Mouse (Mus musculus): ENCODE measurements at regions not wholly inside any gene's neighbourhood (a gene's known extent, or its start where the extent isn't known, plus 50 kb on each side); places are given as distances from the start of the nearest gene placed in this dataset.

DNA sequence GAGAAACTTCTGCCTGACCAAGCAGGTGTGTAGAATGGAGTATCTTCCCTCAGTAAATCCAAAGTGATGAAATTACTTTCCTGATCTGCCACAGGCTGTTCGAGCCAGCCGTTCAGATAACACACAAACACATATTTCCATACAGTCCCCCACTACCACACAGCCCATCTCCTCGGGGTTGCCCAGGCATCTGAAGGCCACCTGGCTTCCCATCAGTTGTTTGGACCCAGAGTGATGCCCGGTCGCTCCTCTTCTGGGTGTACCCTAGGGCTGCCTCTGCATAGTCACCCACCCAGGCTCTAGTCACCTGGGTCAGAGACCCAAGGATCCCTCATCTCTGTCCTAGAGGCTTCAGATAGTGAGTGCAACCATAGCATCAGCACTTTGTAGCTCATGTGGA lies 107.9 kb downstream of the CK137956 start:
- no peak overlapping the region for H3K27ac ChIP-seq (ENCODE audit: control insufficient read depth, insufficient read depth, low read depth, low read length, poor library complexity)
- H3K4me1 ChIP-seq (ENCODE audit: control insufficient read depth, insufficient read depth, low read length): no peaks in the 10 kb centered on the region
- 86% methylated on average over 5 of the region's 5 CpGs for WGBS
- TF ChIP-seq POLR2A (IDR thresholded peaks at IDR 0.05; ENCODE audit: borderline replicate concordance, control insufficient read depth, low read depth, low read length) (no peak), CTCF (IDR thresholded peaks at IDR 0.05; ENCODE audit: control insufficient read depth, insufficient read depth, low read length) (no peak)
- no peak overlapping the region for H3K4me3 ChIP-seq (replicated peaks; ENCODE audit: control insufficient read depth, low read depth, low read length)

GRCm38 (mm10) chr4:127861319-127862117 lies 109.2 kb downstream of the CK137956 start:
- WGBS: 70% methylated on average over 16 of the region's 16 CpGs
- Histone ChIP-seq H3K27ac (ENCODE audit: control insufficient read depth, insufficient read depth, low read depth, low read length, poor library complexity) (no peak overlapping the region), H3K4me1 (ENCODE audit: control insufficient read depth, insufficient read depth, low read length) (no peaks in the 10 kb centered on the region), H3K4me3 (replicated peaks; ENCODE audit: control insufficient read depth, low read depth, low read length) (no peak overlapping the region)
- TF ChIP-seq CTCF (IDR thresholded peaks at IDR 0.05; ENCODE audit: control insufficient read depth, insufficient read depth, low read length) (no peak), POLR2A (IDR thresholded peaks at IDR 0.05; ENCODE audit: borderline replicate concordance, control insufficient read depth, low read depth, low read length) (no peak)

DNA sequence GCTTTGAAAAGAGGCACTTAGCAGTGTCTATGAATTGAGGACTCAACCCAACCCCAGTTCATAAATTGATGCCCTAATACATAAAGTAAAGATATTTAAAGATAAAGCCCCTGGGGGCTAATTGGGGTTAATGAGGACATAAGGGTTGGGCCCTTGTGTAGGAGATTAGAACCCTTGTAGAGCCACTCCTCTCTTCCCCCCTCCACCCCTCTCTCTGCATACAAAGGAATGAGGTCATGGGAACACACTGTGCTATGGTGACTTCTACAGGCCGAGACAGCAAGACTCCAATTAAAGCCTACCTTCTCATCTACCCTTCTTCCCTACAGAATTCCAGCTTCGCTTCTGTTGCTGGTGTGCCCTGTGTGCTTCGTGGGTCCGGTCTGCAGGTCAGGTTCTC lies 110.5 kb downstream of the CK137956 start:
- no peak overlapping the region for H3K27ac ChIP-seq (ENCODE audit: control insufficient read depth, insufficient read depth, low read depth, low read length, poor library complexity)
- no peak for TF ChIP-seq POLR2A (IDR thresholded peaks at IDR 0.05; ENCODE audit: borderline replicate concordance, control insufficient read depth, low read depth, low read length)
- no peak for TF ChIP-seq CTCF (IDR thresholded peaks at IDR 0.05; ENCODE audit: control insufficient read depth, insufficient read depth, low read length)
- no peaks in the 10 kb centered on the region for H3K4me1 ChIP-seq (ENCODE audit: control insufficient read depth, insufficient read depth, low read length)
- H3K4me3 ChIP-seq (replicated peaks; ENCODE audit: control insufficient read depth, low read depth, low read length): no peak overlapping the region
- WGBS: 76% methylated on average over 4 of the region's 4 CpGs

- no peak overlapping the region for H3K27ac ChIP-seq (ENCODE audit: control insufficient read depth, insufficient read depth, low read depth, low read length, poor library complexity)
- TF ChIP-seq POLR2A (IDR thresholded peaks at IDR 0.05; ENCODE audit: borderline replicate concordance, control insufficient read depth, low read depth, low read length) (no peak), CTCF (IDR thresholded peaks at IDR 0.05; ENCODE audit: control insufficient read depth, insufficient read depth, low read length) (no peak)
- no peak overlapping the region for H3K4me3 ChIP-seq (replicated peaks; ENCODE audit: control insufficient read depth, low read depth, low read length)
- WGBS: 68% methylated on average over 6 of the region's 6 CpGs
- H3K4me1 ChIP-seq (ENCODE audit: control insufficient read depth, insufficient read depth, low read length): no peaks in the 10 kb centered on the region
Measured at GRCm38 (mm10) chr4:127859505-127859904, 111.2 kb downstream of the CK137956 start.

DNA sequence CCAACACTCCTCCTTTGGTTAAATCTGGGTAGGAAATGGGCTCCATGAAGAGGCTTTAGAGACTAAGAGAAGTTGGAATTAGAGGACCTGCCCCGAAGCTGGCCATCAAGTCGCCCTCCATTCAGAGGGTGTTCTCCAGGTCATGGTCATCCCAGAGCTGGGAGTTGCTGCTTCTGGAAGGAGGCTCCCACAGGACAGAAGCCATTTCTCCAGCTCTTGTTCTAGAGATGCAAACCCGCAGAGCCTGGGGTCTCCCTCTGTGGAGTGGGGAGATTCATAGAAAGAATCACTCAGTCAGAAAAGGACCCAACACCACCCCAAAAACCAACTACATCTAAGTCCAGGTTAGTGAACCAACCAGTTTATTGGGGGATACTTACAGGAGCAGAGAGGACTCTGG lies 112.2 kb downstream of the CK137956 start:
- 77% methylated on average over 3 of the region's 3 CpGs for WGBS
- TF ChIP-seq CTCF (IDR thresholded peaks at IDR 0.05; ENCODE audit: control insufficient read depth, insufficient read depth, low read length): no peak
- TF ChIP-seq POLR2A (IDR thresholded peaks at IDR 0.05; ENCODE audit: borderline replicate concordance, control insufficient read depth, low read depth, low read length): no peak
- Histone ChIP-seq H3K27ac (ENCODE audit: control insufficient read depth, insufficient read depth, low read depth, low read length, poor library complexity) (no peak overlapping the region), H3K4me1 (ENCODE audit: control insufficient read depth, insufficient read depth, low read length) (no peaks in the 10 kb centered on the region), H3K4me3 (replicated peaks; ENCODE audit: control insufficient read depth, low read depth, low read length) (no peak overlapping the region)

GRCm38 (mm10) chr4:127855836-127856235 lies 114.9 kb downstream of the CK137956 start:
- 79% methylated on average over 1 of the region's 1 CpGs for WGBS
- Histone ChIP-seq H3K27ac (ENCODE audit: control insufficient read depth, insufficient read depth, low read depth, low read length, poor library complexity) (no peak overlapping the region), H3K4me1 (ENCODE audit: control insufficient read depth, insufficient read depth, low read length) (no peaks in the 10 kb centered on the region), H3K4me3 (replicated peaks; ENCODE audit: control insufficient read depth, low read depth, low read length) (no peak overlapping the region)
- TF ChIP-seq POLR2A (IDR thresholded peaks at IDR 0.05; ENCODE audit: borderline replicate concordance, control insufficient read depth, low read depth, low read length): no peak
- TF ChIP-seq CTCF (IDR thresholded peaks at IDR 0.05; ENCODE audit: control insufficient read depth, insufficient read depth, low read length): no peak

- Histone ChIP-seq H3K27ac (ENCODE audit: control insufficient read depth, insufficient read depth, low read depth, low read length, poor library complexity) (no peak overlapping the region), H3K4me1 (ENCODE audit: control insufficient read depth, insufficient read depth, low read length) (no peaks in the 10 kb centered on the region), H3K4me3 (replicated peaks; ENCODE audit: control insufficient read depth, low read depth, low read length) (no peak overlapping the region)
- 56% methylated on average over 3 of the region's 3 CpGs for WGBS
- no peak for TF ChIP-seq CTCF (IDR thresholded peaks at IDR 0.05; ENCODE audit: control insufficient read depth, insufficient read depth, low read length)
- TF ChIP-seq POLR2A (IDR thresholded peaks at IDR 0.05; ENCODE audit: borderline replicate concordance, control insufficient read depth, low read depth, low read length): no peak
Measured at GRCm38 (mm10) chr4:127854776-127855409, 115.9 kb downstream of the CK137956 start.

DNA sequence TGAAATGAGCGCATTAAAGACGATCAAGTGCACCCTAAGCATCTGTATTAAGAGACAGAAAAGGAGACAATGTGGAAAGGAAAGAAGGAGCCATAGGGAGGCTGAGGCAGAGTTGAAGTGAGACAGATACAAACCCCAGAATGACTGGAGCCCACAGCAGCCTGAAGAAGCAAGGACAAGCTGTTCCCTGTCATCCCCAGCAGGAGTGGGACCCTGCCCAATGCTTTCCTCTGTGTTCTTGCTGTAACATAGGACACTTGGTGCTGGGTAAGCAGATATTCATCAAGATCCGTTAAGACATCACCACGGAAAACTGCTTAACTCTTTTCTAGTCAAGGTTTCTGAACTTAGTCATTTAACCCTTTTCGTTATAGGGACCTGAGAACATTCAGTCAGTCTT lies 121.4 kb downstream of the CK137956 start:
- no peaks in the 10 kb centered on the region for H3K4me1 ChIP-seq (ENCODE audit: control insufficient read depth, insufficient read depth, low read length)
- TF ChIP-seq POLR2A (IDR thresholded peaks at IDR 0.05; ENCODE audit: borderline replicate concordance, control insufficient read depth, low read depth, low read length): no peak
- no peak for TF ChIP-seq CTCF (IDR thresholded peaks at IDR 0.05; ENCODE audit: control insufficient read depth, insufficient read depth, low read length)
- 76% methylated on average over 5 of the region's 5 CpGs for WGBS
- no peak overlapping the region for H3K27ac ChIP-seq (ENCODE audit: control insufficient read depth, insufficient read depth, low read depth, low read length, poor library complexity)
- H3K4me3 ChIP-seq (replicated peaks; ENCODE audit: control insufficient read depth, low read depth, low read length): no peak overlapping the region

Data from bone marrow, adult 2 months (tissue).